Mouse (Mus musculus) neural tube, embryonic 12.5 days (tissue): ENCODE measurements around the gene Ttc6. TPM values are rescaled to one million over a fixed set of nuclear protein-coding genes. Genes with fewer than 3 reads are reported as not detected.

Source experiments
- ATAC-seq: fragments of 200-750 bp; cut with Nextera tagmentation; 2 replicates; pipeline ENCODE4 v1.8.0; 2017; ENCODE audit warnings: low read depth, mild to moderate bottlenecking, moderate TSS enrichment, moderate library complexity; ENCODE audit not compliant: low FRiP score
- H3K27ac ChIP-seq: fragments of 300-500 bp; sonication (generic); 2 replicates; pipeline ENCODE4 v1.5.1; 2016
- H3K27me3 ChIP-seq: fragments of 300-500 bp; sonication (generic); replicated peaks from 2 replicates; pipeline ENCODE4 v1.6.1; 2016; ENCODE audit warnings: mild to moderate bottlenecking
- H3K36me3 ChIP-seq: fragments of 300-500 bp; sonication (generic); 2 replicates; pipeline ENCODE4 v1.6.1; 2016; ENCODE audit warnings: mild to moderate bottlenecking
- H3K4me1 ChIP-seq: fragments of 300-500 bp; sonication (generic); 2 replicates; pipeline ENCODE4 v1.6.1; 2016
- H3K4me2 ChIP-seq: fragments of 300-500 bp; sonication (generic); replicated peaks from 2 replicates; pipeline ENCODE4 v1.6.1; 2016; ENCODE audit warnings: mild to moderate bottlenecking
- H3K4me3 ChIP-seq: fragments of 300-500 bp; sonication (generic); 2 replicates; pipeline ENCODE4 v1.5.1; 2016
- H3K9ac ChIP-seq: fragments of 300-500 bp; sonication (generic); 2 replicates; pipeline ENCODE4 v1.6.1; 2016; ENCODE audit warnings: mild to moderate bottlenecking
- H3K9me3 ChIP-seq: fragments of 300-500 bp; sonication (generic); 2 replicates; pipeline ENCODE4 v1.6.1; 2016; ENCODE audit warnings: mild to moderate bottlenecking
- WGBS: fragments of 180-500 bp; shearing (Covaris S2); methylation state at CpG from one replicate; pipeline ENCODE4 v1.1.7; 2016; 5-methylcytosine and 5-hydroxymethylcytosine counted together
- polyA plus RNA-seq: library from polyadenylated mRNA; unstranded; fragments of >200 nt; fragmentation: Nextera tagmentation; extraction: Ambion mirVana; gene quantifications from 2 replicates; pipeline ENCODE4 v1.2.1, GENCODE M21; 2016

The Ttc6 gene
- polyA plus RNA-seq, 1 experiment from 2014 or later: 0.77 TPM

DNA sequence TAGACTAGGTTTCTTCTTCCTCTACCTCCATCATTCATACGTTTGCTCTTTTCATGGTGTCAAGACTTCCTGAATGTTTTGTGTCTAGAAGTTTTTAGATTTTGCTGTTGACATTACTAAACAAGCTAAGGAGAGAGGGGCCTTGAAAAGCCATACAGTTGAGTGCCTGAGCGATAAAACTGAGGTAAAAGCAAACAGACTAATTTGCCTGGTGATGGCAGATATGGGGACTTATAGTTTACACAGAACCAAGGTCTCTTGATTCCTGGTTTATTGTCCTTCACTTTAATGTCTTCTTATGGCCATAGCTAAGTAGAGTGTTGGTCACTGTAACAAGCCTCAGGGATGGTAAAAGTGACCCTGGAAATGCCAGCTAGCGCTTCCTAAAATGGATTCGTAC lies 51.2 kb downstream of the Ttc6 start:
- H3K9ac ChIP-seq: no peak overlapping the region
- no peak overlapping the region for H3K4me3 ChIP-seq
- ATAC-seq: no peak
- H3K27me3 ChIP-seq: no peaks in the 10 kb centered on the region
- 93% methylated on average over 4 of the region's 4 CpGs for WGBS
- H3K4me2 ChIP-seq: no peak overlapping the region
- H3K4me1 ChIP-seq: no peaks in the 10 kb centered on the region
- no peak overlapping the region for H3K27ac ChIP-seq
- no peaks in the 10 kb centered on the region for H3K36me3 ChIP-seq
- no peaks in the 10 kb centered on the region for H3K9me3 ChIP-seq

DNA sequence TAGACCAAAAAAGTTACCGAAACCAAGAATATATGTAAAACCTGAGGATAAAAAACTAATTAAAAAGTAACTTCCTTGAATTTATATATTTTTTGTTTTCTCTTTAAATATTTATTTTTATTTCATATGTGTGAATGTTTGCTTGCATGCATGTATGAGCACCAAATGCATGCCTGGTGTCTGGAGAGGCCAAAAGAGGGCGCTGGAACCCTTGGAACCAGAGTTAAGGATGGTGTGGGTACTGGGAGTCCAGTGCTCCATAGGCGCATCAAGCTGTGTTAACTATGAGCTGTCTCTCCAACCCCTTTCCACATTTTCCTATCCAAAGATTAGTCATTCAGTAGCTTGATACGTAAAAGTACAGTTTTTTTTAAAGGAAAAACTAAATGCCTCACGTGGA lies 58.1 kb downstream of the Ttc6 start:
- H3K36me3 ChIP-seq: no peaks in the 10 kb centered on the region
- H3K4me2 ChIP-seq: no peak overlapping the region
- no peak overlapping the region for H3K9ac ChIP-seq
- H3K4me1 ChIP-seq: no peaks in the 10 kb centered on the region
- no peak for ATAC-seq
- H3K27ac ChIP-seq: no peak overlapping the region
- no peaks in the 10 kb centered on the region for H3K9me3 ChIP-seq
- H3K4me3 ChIP-seq: no peak overlapping the region
- H3K27me3 ChIP-seq: no peaks in the 10 kb centered on the region
- WGBS: 71% methylated on average over 5 of the region's 5 CpGs

DNA sequence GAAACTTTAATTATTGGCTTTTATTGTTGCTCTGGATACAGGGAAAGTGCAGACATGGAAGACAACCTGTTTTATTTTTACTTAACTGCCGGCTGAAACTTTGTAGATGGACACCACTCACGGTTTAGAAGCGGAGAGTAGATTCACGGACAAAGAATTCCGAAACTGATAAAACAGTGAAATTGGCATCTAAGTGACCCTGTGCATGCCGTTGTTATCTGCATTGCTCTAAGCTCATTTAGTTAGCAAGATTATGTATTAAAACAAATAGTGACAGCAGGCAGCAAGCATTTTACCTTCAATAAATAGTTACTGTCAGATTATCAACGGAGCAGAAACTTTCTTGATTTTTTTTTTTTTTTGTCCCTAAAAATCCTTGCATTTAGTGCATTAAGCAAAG lies 59.4 kb downstream of the Ttc6 start:
- no peaks in the 10 kb centered on the region for H3K9me3 ChIP-seq
- WGBS: 41% methylated on average over 7 of the region's 7 CpGs
- H3K4me1 ChIP-seq: no peaks in the 10 kb centered on the region
- no peaks in the 10 kb centered on the region for H3K36me3 ChIP-seq
- H3K4me3 ChIP-seq: no peak overlapping the region
- no peak for ATAC-seq
- no peak overlapping the region for H3K27ac ChIP-seq
- H3K9ac ChIP-seq: no peak overlapping the region
- no peaks in the 10 kb centered on the region for H3K27me3 ChIP-seq
- no peak overlapping the region for H3K4me2 ChIP-seq

DNA sequence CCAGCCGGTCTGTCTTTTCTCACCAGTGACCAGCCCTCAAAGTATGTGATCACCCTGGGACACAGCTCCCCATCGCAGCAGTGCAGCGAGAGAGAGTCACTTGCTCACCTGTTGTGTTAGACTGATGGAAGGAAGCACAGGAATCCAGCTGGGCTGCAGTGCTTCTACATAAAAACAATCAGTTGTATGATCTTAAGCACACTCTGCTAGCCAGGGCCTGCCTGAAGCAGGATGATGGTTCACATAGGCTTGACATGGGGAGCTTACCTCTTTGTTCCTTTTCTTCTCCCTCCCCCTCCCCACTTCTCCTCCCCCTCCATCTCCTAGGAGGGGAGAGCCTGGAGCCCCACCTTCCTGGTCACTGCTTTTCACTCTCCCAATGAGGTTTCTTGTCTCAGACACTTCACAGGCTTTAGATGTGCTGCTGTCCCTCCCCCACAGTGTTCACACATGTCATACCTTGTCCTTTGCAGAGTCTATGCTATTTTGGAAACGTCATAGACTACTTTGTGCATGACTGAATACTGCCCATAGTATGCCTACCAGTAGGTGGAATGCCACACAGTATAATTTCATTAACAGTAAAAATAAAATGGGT lies 60.2 kb downstream of the Ttc6 start:
- Histone ChIP-seq H3K4me1 (no peaks in the 10 kb centered on the region), H3K4me3 (no peak overlapping the region), H3K9me3 (no peaks in the 10 kb centered on the region), H3K9ac (no peak overlapping the region), H3K36me3 (no peaks in the 10 kb centered on the region), H3K4me2 (no peak overlapping the region), H3K27ac (no peak overlapping the region), H3K27me3 (no peaks in the 10 kb centered on the region)
- 26% methylated on average over 4 of the region's 4 CpGs for WGBS
- ATAC-seq: no peak

DNA sequence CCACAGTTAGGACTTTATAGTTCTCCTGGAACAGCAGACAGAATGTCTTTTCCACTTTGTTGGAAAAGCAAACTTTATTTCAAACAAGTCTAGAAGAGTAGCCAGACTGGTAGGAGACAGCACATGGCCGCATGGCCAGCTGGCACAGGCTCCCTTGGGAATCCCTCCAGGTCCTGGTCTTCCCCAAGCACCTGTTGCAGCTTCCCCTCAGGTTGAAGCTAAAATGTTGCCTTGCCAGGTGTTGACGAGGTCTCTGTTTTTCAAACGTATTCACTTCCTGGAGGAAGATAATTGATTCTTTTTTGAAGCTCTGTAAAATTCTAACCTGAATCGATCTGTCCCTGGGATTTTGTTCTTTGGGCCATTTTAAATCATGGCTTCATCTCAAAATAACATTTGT lies 86.1 kb downstream of the Ttc6 start:
- Histone ChIP-seq H3K9ac (no peak overlapping the region), H3K4me2 (no peak overlapping the region), H3K9me3 (no peaks in the 10 kb centered on the region), H3K4me3 (no peak overlapping the region), H3K27me3 (no peaks in the 10 kb centered on the region), H3K36me3 (no peaks in the 10 kb centered on the region), H3K4me1 (no peaks in the 10 kb centered on the region), H3K27ac (no peak overlapping the region)
- ATAC-seq: no peak
- WGBS: 88% methylated on average over 4 of the region's 4 CpGs

DNA sequence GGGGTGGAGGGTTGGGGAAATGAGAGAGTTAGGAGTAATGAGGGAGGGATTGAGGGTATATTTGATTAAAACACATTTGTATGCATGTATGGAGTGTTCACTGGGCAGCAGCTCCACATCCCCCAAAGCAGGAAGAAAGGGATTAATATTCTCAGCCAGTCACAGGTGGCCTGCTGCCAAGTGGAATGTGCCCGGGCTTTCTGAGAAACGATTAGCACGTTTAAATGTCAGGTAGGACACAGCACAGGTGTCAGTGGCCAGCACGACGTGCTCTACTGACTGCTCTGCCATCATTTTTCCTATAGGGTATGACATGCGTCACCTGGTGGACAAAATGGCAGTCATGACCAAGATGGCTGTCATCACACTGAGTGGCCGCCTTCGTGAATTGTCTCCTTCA lies 86.8 kb downstream of the Ttc6 start:
- WGBS: 91% methylated on average over 8 of the region's 8 CpGs
- no peaks in the 10 kb centered on the region for H3K27me3 ChIP-seq
- H3K36me3 ChIP-seq: no peaks in the 10 kb centered on the region
- no peaks in the 10 kb centered on the region for H3K9me3 ChIP-seq
- no peak overlapping the region for H3K4me2 ChIP-seq
- no peak overlapping the region for H3K4me3 ChIP-seq
- ATAC-seq: no peak
- no peak overlapping the region for H3K27ac ChIP-seq
- no peak overlapping the region for H3K9ac ChIP-seq
- no peaks in the 10 kb centered on the region for H3K4me1 ChIP-seq

DNA sequence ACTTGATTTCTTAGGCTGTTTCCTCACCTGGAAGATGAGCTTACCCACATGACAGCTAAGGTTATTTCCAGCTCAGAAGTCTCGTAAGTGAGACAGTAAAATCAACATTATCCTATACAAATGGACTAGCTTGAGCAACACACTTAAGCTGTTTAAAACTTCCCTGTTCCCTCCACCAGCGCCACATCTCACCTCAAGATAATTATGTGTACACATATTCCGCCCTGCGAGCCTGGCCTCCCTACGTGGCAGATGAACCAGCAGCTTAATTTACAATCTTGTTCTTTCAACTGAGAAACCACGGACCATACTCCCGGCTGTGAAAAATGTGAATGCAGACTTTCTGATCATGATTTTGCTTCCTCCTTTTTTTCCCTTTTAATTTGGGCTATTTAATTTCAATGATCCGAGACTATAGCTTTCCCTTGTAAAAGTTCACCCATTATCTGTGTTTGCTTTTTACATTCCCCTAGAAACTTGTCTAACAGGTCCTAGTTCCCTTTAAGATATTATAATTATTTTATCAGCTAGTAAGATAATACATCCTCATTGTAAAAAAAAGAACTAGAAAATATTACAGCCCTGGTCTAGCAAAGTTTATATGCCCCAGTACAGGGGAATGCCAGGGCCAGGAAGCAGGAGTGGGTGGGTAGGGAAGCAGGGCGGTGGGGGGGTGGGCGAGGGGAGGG lies 99.2 kb downstream of the Ttc6 start:
- H3K27ac ChIP-seq: no peak overlapping the region
- no peak for ATAC-seq
- no peaks in the 10 kb centered on the region for H3K9me3 ChIP-seq
- H3K27me3 ChIP-seq: no peaks in the 10 kb centered on the region
- no peaks in the 10 kb centered on the region for H3K4me1 ChIP-seq
- WGBS: 67% methylated on average over 10 of the region's 10 CpGs
- no peak overlapping the region for H3K4me2 ChIP-seq
- H3K4me3 ChIP-seq: no peak overlapping the region
- H3K9ac ChIP-seq: no peak overlapping the region
- no peaks in the 10 kb centered on the region for H3K36me3 ChIP-seq

DNA sequence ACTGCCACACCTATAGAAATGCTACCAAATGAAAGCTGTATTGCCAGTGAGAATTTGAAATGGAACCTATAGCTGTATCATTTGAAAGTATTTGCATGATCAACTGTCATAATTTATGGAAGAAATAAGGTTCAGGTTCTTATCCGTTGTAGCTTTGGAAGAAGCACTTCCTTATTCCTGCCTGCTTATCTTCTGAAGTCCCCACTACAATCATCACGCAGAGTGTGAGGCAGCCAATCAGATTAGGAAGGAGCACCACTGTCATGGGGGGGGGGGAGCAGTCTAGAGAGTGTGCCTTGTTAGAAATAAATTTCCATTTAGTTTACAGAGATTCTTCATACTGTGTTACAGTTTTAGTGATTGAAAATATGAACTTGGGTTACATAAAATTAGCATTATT lies 108.5 kb downstream of the Ttc6 start:
- WGBS: 84% methylated on average over 2 of the region's 2 CpGs
- Histone ChIP-seq H3K36me3 (no peaks in the 10 kb centered on the region), H3K4me1 (no peaks in the 10 kb centered on the region), H3K27me3 (no peaks in the 10 kb centered on the region), H3K27ac (no peak overlapping the region), H3K9ac (no peak overlapping the region), H3K4me3 (no peak overlapping the region), H3K4me2 (no peak overlapping the region), H3K9me3 (no peaks in the 10 kb centered on the region)
- ATAC-seq: no peak

DNA sequence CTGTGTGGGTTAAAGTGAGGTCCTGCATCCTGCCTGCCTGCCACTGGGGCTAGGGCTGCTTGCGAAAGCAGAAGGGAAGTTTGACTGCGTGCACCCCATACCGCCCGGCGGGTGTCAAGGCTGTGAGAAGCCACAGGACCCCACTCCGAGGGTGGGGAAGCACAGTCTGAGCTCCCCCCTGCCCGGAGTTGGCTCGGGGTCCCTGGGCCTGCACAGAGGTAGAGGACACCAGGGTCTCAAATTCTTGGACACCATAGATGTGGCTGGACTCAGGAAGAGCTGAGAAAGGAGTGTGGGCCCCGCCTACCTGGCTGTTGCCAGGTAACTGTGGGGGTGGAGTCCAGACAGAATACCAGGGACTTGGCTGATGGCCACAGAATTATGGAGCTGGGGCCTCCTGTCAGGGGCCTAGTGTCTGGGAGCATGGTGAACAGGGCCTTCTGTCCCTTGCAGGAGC lies 121.1 kb downstream of the Ttc6 start:
- no peak for ATAC-seq
- no peaks in the 10 kb centered on the region for H3K27me3 ChIP-seq
- no peak overlapping the region for H3K4me2 ChIP-seq
- H3K9ac ChIP-seq: no peak overlapping the region
- no peaks in the 10 kb centered on the region for H3K36me3 ChIP-seq
- WGBS: 48% methylated on average over 9 of the region's 9 CpGs
- H3K9me3 ChIP-seq: no peaks in the 10 kb centered on the region
- H3K4me3 ChIP-seq: no peak overlapping the region
- no peak overlapping the region for H3K27ac ChIP-seq
- 0 out of 2 replicates have a peak, but pooled peaks cover 4% of the 10 kb centered on the region for H3K4me1 ChIP-seq

DNA sequence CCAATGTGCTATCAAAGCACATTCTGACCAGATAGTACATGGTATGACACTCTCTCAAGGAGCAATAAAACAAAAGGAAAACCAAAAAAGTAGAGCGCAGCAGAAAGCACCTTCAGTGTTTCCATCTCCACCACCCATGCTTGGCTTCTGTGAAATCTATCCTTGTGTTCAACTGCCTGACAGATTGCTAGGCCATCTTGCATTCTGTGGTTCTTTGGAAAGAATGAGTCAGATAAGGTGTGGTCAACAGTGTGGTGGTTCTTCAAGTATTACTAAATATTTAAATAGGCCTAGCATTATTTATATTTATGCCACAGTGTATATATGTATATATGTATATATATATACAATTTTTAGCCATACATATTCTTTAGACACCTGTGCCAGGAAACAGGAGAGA lies 146.1 kb downstream of the Ttc6 start:
- H3K4me3 ChIP-seq: no peak overlapping the region
- ATAC-seq: no peak
- H3K9me3 ChIP-seq: no peaks in the 10 kb centered on the region
- H3K9ac ChIP-seq: no peak overlapping the region
- no peak overlapping the region for H3K27ac ChIP-seq
- WGBS: 91% methylated on average over 1 of the region's 1 CpGs
- no peaks in the 10 kb centered on the region; the same call in 1 of the 2 replicates for H3K4me1 ChIP-seq
- H3K36me3 ChIP-seq: no peaks in the 10 kb centered on the region
- no peak overlapping the region for H3K4me2 ChIP-seq
- no peaks in the 10 kb centered on the region for H3K27me3 ChIP-seq

DNA sequence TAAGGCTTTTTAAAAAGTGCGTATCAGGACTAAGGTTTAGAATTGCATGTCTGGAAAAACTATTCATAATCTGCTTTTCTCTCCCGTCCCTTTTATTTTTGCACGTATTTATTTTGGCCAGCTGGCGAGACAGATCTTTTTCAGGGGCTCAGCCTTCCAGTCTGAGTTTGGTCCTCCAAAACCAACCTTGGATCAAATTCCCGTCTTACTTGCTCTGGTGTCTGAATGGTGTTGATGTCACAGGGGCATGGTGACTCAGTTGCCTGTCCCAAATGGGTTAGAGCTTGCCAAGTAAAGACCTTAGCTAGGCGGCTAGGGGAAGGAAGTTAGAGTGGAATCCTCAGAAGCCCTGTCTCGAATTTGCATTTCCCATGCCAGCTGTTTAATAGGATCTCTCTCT lies 200.8 kb downstream of the Ttc6 start:
- 88% methylated on average over 7 of the region's 7 CpGs for WGBS
- Histone ChIP-seq H3K4me1 (no peaks in the 10 kb centered on the region), H3K4me2 (no peak overlapping the region), H3K36me3 (no peaks in the 10 kb centered on the region), H3K27ac (no peak overlapping the region), H3K4me3 (no peak overlapping the region), H3K9me3 (no peaks in the 10 kb centered on the region), H3K27me3 (no peaks in the 10 kb centered on the region), H3K9ac (no peak overlapping the region)
- no peak for ATAC-seq

DNA sequence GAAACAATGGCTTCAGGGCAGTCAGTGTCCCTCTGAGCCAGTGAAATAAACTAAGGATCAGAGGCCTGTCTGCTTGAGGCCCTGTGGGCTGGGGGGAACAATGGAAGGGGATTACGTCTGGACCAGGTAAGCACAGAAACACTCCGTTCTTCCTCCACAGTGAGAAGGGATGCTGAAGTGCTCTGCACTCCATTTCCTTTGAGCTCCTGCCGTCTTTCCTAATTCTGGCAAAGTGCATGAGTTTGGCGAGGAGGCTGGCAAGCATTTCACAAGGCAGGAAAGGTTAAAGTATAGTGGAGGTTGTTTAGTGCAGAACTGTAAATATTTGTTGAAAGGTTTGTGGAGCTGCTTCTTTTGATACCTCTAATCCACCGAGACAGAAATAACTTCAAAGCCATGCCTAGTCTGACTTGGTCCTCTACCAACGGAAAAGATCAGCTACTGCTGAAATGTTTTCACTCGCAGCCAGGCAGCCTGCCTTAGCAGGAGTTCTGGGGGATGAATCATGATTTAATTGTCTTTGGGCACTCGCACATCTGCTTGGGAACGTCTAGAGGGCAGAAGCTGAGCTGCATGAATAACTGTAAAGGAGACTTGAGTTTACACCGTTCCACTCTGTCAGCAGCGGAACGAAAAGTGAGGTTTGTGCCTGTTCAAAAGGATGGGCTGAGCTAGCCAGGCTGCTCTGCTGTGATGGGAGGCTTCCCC lies 212.5 kb downstream of the Ttc6 start:
- ATAC-seq: 0 out of 2 replicates have a peak, but pooled peaks have one; percentile 37
- Histone ChIP-seq H3K27ac (no peak overlapping the region), H3K4me2 (peak overlapping the region; percentile 27; the same call in 1 of the 2 replicates), H3K9me3 (no peaks in the 10 kb centered on the region), H3K4me1 (no peaks in the 10 kb centered on the region; the same call in 1 of the 2 replicates), H3K4me3 (no peak overlapping the region), H3K36me3 (no peaks in the 10 kb centered on the region), H3K27me3 (no peaks in the 10 kb centered on the region), H3K9ac (no peak overlapping the region)
- 11% methylated on average over 12 of the region's 12 CpGs for WGBS
